Mouse (Mus musculus): ENCODE data around the gene Asic2. TPM values are rescaled to one million over a fixed set of nuclear protein-coding genes. Genes with fewer than 3 reads are reported as not detected.

Asic2 gene
- polyA plus RNA-seq, 1 experiment from 2014 or later: 0.06 TPM

GRCm38 (mm10) chr11:81488681-81489080, 479.6 kb downstream of the Asic2 start:
- ATAC-seq (ENCODE audit: insufficient number of reproducible peaks, low FRiP score): no peak
- H3K27me3 ChIP-seq (replicated peaks): no peaks in the 10 kb centered on the region
- H3K9me3 ChIP-seq (replicated peaks): no peaks in the 10 kb centered on the region
- no peak overlapping the region for H3K27ac ChIP-seq (ENCODE audit: poor library complexity, severe bottlenecking)
- no peaks in the 10 kb centered on the region for H3K36me3 ChIP-seq
- no peak overlapping the region for H3K9ac ChIP-seq
- no peak overlapping the region for H3K4me2 ChIP-seq
- 69% methylated on average over 5 of the region's 5 CpGs for WGBS
- H3K4me1 ChIP-seq (replicated peaks): no peaks in the 10 kb centered on the region
- no peak overlapping the region for H3K4me3 ChIP-seq

GRCm38 (mm10) chr11:81486265-81486940, 481.9 kb downstream of the Asic2 start:
- 11% methylated on average over 6 of the region's 6 CpGs for WGBS
- H3K27ac ChIP-seq (ENCODE audit: poor library complexity, severe bottlenecking): no peak overlapping the region
- no peaks in the 10 kb centered on the region for H3K27me3 ChIP-seq (replicated peaks)
- H3K4me1 ChIP-seq (replicated peaks): no peaks in the 10 kb centered on the region
- H3K4me2 ChIP-seq: no peak overlapping the region
- 0 out of 2 replicates have a peak, but pooled peaks cover under 1% of the 10 kb centered on the region for H3K9me3 ChIP-seq (replicated peaks)
- no peaks in the 10 kb centered on the region for H3K36me3 ChIP-seq
- H3K4me3 ChIP-seq: no peak overlapping the region
- no peak overlapping the region for H3K9ac ChIP-seq
- no peak for ATAC-seq (ENCODE audit: insufficient number of reproducible peaks, low FRiP score)

GRCm38 (mm10) chr11:81481198-81481597, 487.1 kb downstream of the Asic2 start:
- Histone ChIP-seq H3K4me2 (no peak overlapping the region), H3K27me3 (replicated peaks) (no peaks in the 10 kb centered on the region), H3K4me1 (replicated peaks) (no peaks in the 10 kb centered on the region), H3K9me3 (replicated peaks) (0 out of 2 replicates have a peak, but pooled peaks cover 4% of the 10 kb centered on the region), H3K9ac (no peak overlapping the region), H3K27ac (ENCODE audit: poor library complexity, severe bottlenecking) (no peak overlapping the region), H3K4me3 (no peak overlapping the region), H3K36me3 (no peaks in the 10 kb centered on the region)
- no peak for ATAC-seq (ENCODE audit: insufficient number of reproducible peaks, low FRiP score)
- 28% methylated on average over 2 of the region's 3 CpGs for WGBS

GRCm38 (mm10) chr11:81476231-81476630, 492.0 kb downstream of the Asic2 start:
- H3K36me3 ChIP-seq: no peaks in the 10 kb centered on the region
- H3K9me3 ChIP-seq (replicated peaks): 0 out of 2 replicates have a peak, but pooled peaks cover 1% of the 10 kb centered on the region
- H3K4me1 ChIP-seq (replicated peaks): no peaks in the 10 kb centered on the region
- ATAC-seq (ENCODE audit: insufficient number of reproducible peaks, low FRiP score): no peak
- no peaks in the 10 kb centered on the region for H3K27me3 ChIP-seq (replicated peaks)
- H3K4me3 ChIP-seq: no peak overlapping the region
- H3K9ac ChIP-seq: no peak overlapping the region
- H3K4me2 ChIP-seq: no peak overlapping the region
- no peak overlapping the region for H3K27ac ChIP-seq (ENCODE audit: poor library complexity, severe bottlenecking)

GRCm38 (mm10) chr11:81474121-81474520, 494.1 kb downstream of the Asic2 start:
- no peaks in the 10 kb centered on the region for H3K36me3 ChIP-seq
- no peak overlapping the region for H3K9ac ChIP-seq
- H3K4me3 ChIP-seq: no peak overlapping the region
- H3K27me3 ChIP-seq (replicated peaks): no peaks in the 10 kb centered on the region
- WGBS: 68% methylated on average over 2 of the region's 2 CpGs
- ATAC-seq (ENCODE audit: insufficient number of reproducible peaks, low FRiP score): no peak
- H3K27ac ChIP-seq (ENCODE audit: poor library complexity, severe bottlenecking): no peak overlapping the region
- no peaks in the 10 kb centered on the region for H3K9me3 ChIP-seq (replicated peaks)
- H3K4me1 ChIP-seq (replicated peaks): no peaks in the 10 kb centered on the region
- no peak overlapping the region for H3K4me2 ChIP-seq

GRCm38 (mm10) chr11:81462199-81462598, 506.1 kb downstream of the Asic2 start:
- H3K9ac ChIP-seq: no peak overlapping the region
- no peaks in the 10 kb centered on the region for H3K9me3 ChIP-seq (replicated peaks)
- no peaks in the 10 kb centered on the region for H3K4me1 ChIP-seq (replicated peaks)
- no peak for ATAC-seq (ENCODE audit: insufficient number of reproducible peaks, low FRiP score)
- WGBS: 2% methylated on average over 5 of the region's 5 CpGs
- H3K27me3 ChIP-seq (replicated peaks): no peaks in the 10 kb centered on the region
- no peak overlapping the region for H3K4me2 ChIP-seq
- no peak overlapping the region for H3K27ac ChIP-seq (ENCODE audit: poor library complexity, severe bottlenecking)
- H3K36me3 ChIP-seq: no peaks in the 10 kb centered on the region
- H3K4me3 ChIP-seq: no peak overlapping the region

GRCm38 (mm10) chr11:81461748-81462147, 506.5 kb downstream of the Asic2 start:
- no peak overlapping the region for H3K4me2 ChIP-seq
- 28% methylated on average over 4 of the region's 4 CpGs for WGBS
- no peak overlapping the region for H3K27ac ChIP-seq (ENCODE audit: poor library complexity, severe bottlenecking)

GRCm38 (mm10) chr11:81454921-81455320, 513.3 kb downstream of the Asic2 start:
- no peak for ATAC-seq (ENCODE audit: insufficient number of reproducible peaks, low FRiP score)
- Histone ChIP-seq H3K27me3 (replicated peaks) (no peaks in the 10 kb centered on the region; the same call in 1 of the 2 replicates), H3K4me3 (no peak overlapping the region), H3K4me2 (no peak overlapping the region), H3K4me1 (replicated peaks) (peaks cover 11% of the 10 kb centered on the region), H3K36me3 (no peaks in the 10 kb centered on the region), H3K9ac (no peak overlapping the region), H3K9me3 (replicated peaks) (no peaks in the 10 kb centered on the region), H3K27ac (ENCODE audit: poor library complexity, severe bottlenecking) (no peak overlapping the region)
- WGBS: 79% methylated on average over 4 of the region's 4 CpGs

More at GRCm38 (mm10) chr11:81461748-81462147, 506.5 kb downstream of the Asic2 start:
- no peak overlapping the region for H3K9ac ChIP-seq
- no peaks in the 10 kb centered on the region for H3K36me3 ChIP-seq
- H3K4me1 ChIP-seq (replicated peaks): no peaks in the 10 kb centered on the region
- H3K4me3 ChIP-seq: no peak overlapping the region
- ATAC-seq (ENCODE audit: insufficient number of reproducible peaks, low FRiP score): no peak
- H3K9me3 ChIP-seq (replicated peaks): no peaks in the 10 kb centered on the region
- H3K27me3 ChIP-seq (replicated peaks): no peaks in the 10 kb centered on the region; the same call in 1 of the 2 replicates

GRCm38 (mm10) chr11:81454111-81454510, 514.1 kb downstream of the Asic2 start:
- no peak for ATAC-seq (ENCODE audit: insufficient number of reproducible peaks, low FRiP score)
- WGBS: 40% methylated on average over 1 of the region's 1 CpGs
- Histone ChIP-seq H3K27ac (ENCODE audit: poor library complexity, severe bottlenecking) (no peak overlapping the region), H3K4me3 (no peak overlapping the region), H3K9me3 (replicated peaks) (no peaks in the 10 kb centered on the region), H3K36me3 (no peaks in the 10 kb centered on the region), H3K9ac (no peak overlapping the region), H3K27me3 (replicated peaks) (no peaks in the 10 kb centered on the region; the same call in 1 of the 2 replicates), H3K4me1 (replicated peaks) (peaks cover 18% of the 10 kb centered on the region), H3K4me2 (no peak overlapping the region)

GRCm38 (mm10) chr11:81449271-81449705, 519.0 kb downstream of the Asic2 start:
- Histone ChIP-seq H3K36me3 (no peaks in the 10 kb centered on the region), H3K4me1 (replicated peaks) (peaks cover 25% of the 10 kb centered on the region), H3K27me3 (replicated peaks) (no peaks in the 10 kb centered on the region), H3K4me3 (no peak overlapping the region), H3K4me2 (no peak overlapping the region), H3K27ac (ENCODE audit: poor library complexity, severe bottlenecking) (peak overlapping the region; percentile 40; the same call in 1 of the 2 replicates), H3K9ac (no peak overlapping the region), H3K9me3 (replicated peaks) (no peaks in the 10 kb centered on the region)
- 29% methylated on average over 3 of the region's 3 CpGs for WGBS
- no peak for ATAC-seq (ENCODE audit: insufficient number of reproducible peaks, low FRiP score)

- no peaks in the 10 kb centered on the region for H3K9me3 ChIP-seq (replicated peaks)
- H3K4me3 ChIP-seq: no peak overlapping the region
- H3K27ac ChIP-seq (ENCODE audit: poor library complexity, severe bottlenecking): no peak overlapping the region
- H3K27me3 ChIP-seq (replicated peaks): no peaks in the 10 kb centered on the region
- no peaks in the 10 kb centered on the region for H3K36me3 ChIP-seq
- H3K9ac ChIP-seq: no peak overlapping the region
- H3K4me2 ChIP-seq: no peak overlapping the region
- WGBS: 65% methylated on average over 1 of the region's 1 CpGs
- ATAC-seq (ENCODE audit: insufficient number of reproducible peaks, low FRiP score): no peak
- peaks cover 16% of the 10 kb centered on the region for H3K4me1 ChIP-seq (replicated peaks)
Observed at GRCm38 (mm10) chr11:81446347-81446746, 521.9 kb downstream of the Asic2 start.

- no peak overlapping the region for H3K4me3 ChIP-seq
- H3K4me2 ChIP-seq: no peak overlapping the region
- no peaks in the 10 kb centered on the region for H3K9me3 ChIP-seq (replicated peaks)
- no peaks in the 10 kb centered on the region for H3K36me3 ChIP-seq
- no peaks in the 10 kb centered on the region for H3K4me1 ChIP-seq (replicated peaks)
- no peak for ATAC-seq (ENCODE audit: insufficient number of reproducible peaks, low FRiP score)
- H3K27me3 ChIP-seq (replicated peaks): no peaks in the 10 kb centered on the region
- no peak overlapping the region for H3K9ac ChIP-seq
- H3K27ac ChIP-seq (ENCODE audit: poor library complexity, severe bottlenecking): no peak overlapping the region
- 65% methylated on average over 14 of the region's 14 CpGs for WGBS
Observed at GRCm38 (mm10) chr11:81426857-81427256, 541.4 kb downstream of the Asic2 start.

Data from heart, embryonic 12.5 days (tissue).